Mouse (Mus musculus): ENCODE measurements at regions not wholly inside any gene's neighbourhood (a gene's known extent, or its start where the extent isn't known, plus 50 kb on each side); places are given as distances from the start of the nearest gene placed in this dataset.

- no peak for DNase-seq (ENCODE audit: low read depth, low spot score)
- 89% methylated on average over 12 of the region's 12 CpGs for WGBS
These were observed 99.8 kb upstream of the Cd180 start for GRCm38 (mm10) chr13:102593405-102594200.

GRCm38 (mm10) chr13:102594201-102594600 is 99.2 kb upstream of the Cd180 start:
- WGBS, result 50% methylated on average over 3 of the region's 3 CpGs
- no peak for DNase-seq (ENCODE audit: low read depth, low spot score)

GRCm38 (mm10) chr13:102595602-102596001 is 97.8 kb upstream of the Cd180 start:
- 49% methylated on average over 5 of the region's 5 CpGs for WGBS
- no peak for DNase-seq (ENCODE audit: low read depth, low spot score)

GRCm38 (mm10) chr13:102596101-102596500 is 97.3 kb upstream of the Cd180 start:
- WGBS, result 52% methylated on average over 2 of the region's 2 CpGs
- DNase-seq (ENCODE audit: low read depth, low spot score), result no peak

- no peak for DNase-seq (ENCODE audit: low read depth, low spot score)
- WGBS, result 90% methylated on average over 5 of the region's 5 CpGs
These were observed 95.2 kb upstream of the Cd180 start for GRCm38 (mm10) chr13:102598181-102598580.

GRCm38 (mm10) chr13:102599602-102600001 is 93.8 kb upstream of the Cd180 start:
- no peak for DNase-seq (ENCODE audit: low read depth, low spot score)
- 58% methylated on average over 3 of the region's 3 CpGs for WGBS

- DNase-seq (ENCODE audit: low read depth, low spot score), result no peak
- WGBS, result 83% methylated on average over 4 of the region's 4 CpGs
These were observed 93.3 kb upstream of the Cd180 start for GRCm38 (mm10) chr13:102600026-102600425.

- no peak for DNase-seq (ENCODE audit: low read depth, low spot score)
- 91% methylated on average over 2 of the region's 2 CpGs for WGBS
These were observed 68.9 kb upstream of the Cd180 start for GRCm38 (mm10) chr13:102624461-102624860.

- peak; percentile 74 for DNase-seq (ENCODE audit: low read depth, low spot score)
- 25% methylated on average over 8 of the region's 8 CpGs for WGBS
These were observed 68.1 kb upstream of the Cd180 start for GRCm38 (mm10) chr13:102625171-102625835.

- DNase-seq (ENCODE audit: low read depth, low spot score), result no peak
- WGBS, result 49% methylated on average over 5 of the region's 5 CpGs
These were observed 67.5 kb upstream of the Cd180 start for GRCm38 (mm10) chr13:102625836-102626340.

GRCm38 (mm10) chr13:102627786-102628185 is 65.6 kb upstream of the Cd180 start:
- DNase-seq (ENCODE audit: low read depth, low spot score), result no peak
- WGBS, result 97% methylated on average over 4 of the region's 4 CpGs

- DNase-seq (ENCODE audit: low read depth, low spot score), result no peak
- 92% methylated on average over 7 of the region's 7 CpGs for WGBS
These were observed 64.2 kb upstream of the Cd180 start for GRCm38 (mm10) chr13:102629176-102629575.

GRCm38 (mm10) chr13:102634236-102634957 is 59.0 kb upstream of the Cd180 start:
- WGBS, result 89% methylated on average over 10 of the region's 10 CpGs
- DNase-seq (ENCODE audit: low read depth, low spot score), result no peak

GRCm38 (mm10) chr13:102636032-102636431 is 57.3 kb upstream of the Cd180 start:
- WGBS, result 77% methylated on average over 8 of the region's 8 CpGs

GRCm38 (mm10) chr13:102637059-102637458 is 56.3 kb upstream of the Cd180 start:
- DNase-seq (ENCODE audit: low read depth, low spot score), result no peak
- 59% methylated on average over 5 of the region's 5 CpGs for WGBS

More at GRCm38 (mm10) chr13:102636032-102636431, 57.3 kb upstream of the Cd180 start:
- no peak for DNase-seq (ENCODE audit: low read depth, low spot score)

GRCm38 (mm10) chr13:102639651-102640050 is 53.7 kb upstream of the Cd180 start:
- DNase-seq (ENCODE audit: low read depth, low spot score), result no peak
- WGBS, result 80% methylated on average over 9 of the region's 9 CpGs

- WGBS, result 50% methylated on average over 3 of the region's 3 CpGs
These were observed 53.2 kb upstream of the Cd180 start for GRCm38 (mm10) chr13:102640171-102640570.

More at GRCm38 (mm10) chr13:102640171-102640570, 53.2 kb upstream of the Cd180 start:
- DNase-seq (ENCODE audit: low read depth, low spot score), result no peak

Measured in large intestine, adult 2 months (tissue).